Mouse (Mus musculus) lung, postnatal 0 days (tissue): ENCODE measurements around the gene Ndst2.

ENCODE experiments used
- CTCF ChIP-seq: IDR thresholded peaks from 2 replicates; pipeline ENCODE4 v1.5.1; 2016; ENCODE audit warnings: antibody characterized with exemption, mild to moderate bottlenecking
- EP300 ChIP-seq: IDR thresholded peaks from 2 replicates; pipeline ENCODE4 v1.6.1; 2016; ENCODE audit warnings: antibody characterized with exemption, mild to moderate bottlenecking, control low read depth

GRCm38 (mm10) chr14:20689009-20689408 is 45.4 kb downstream of the Ndst2 start:
- no peak for TF ChIP-seq CTCF
- TF ChIP-seq EP300 = no peak
